Mouse (Mus musculus) liver, adult 2 months (tissue): ENCODE results near the gene Telo2. TPM values are rescaled to one million over a fixed set of nuclear protein-coding genes. Genes with fewer than 3 reads are reported as not detected.
A peak's percentile ranks its signal among the peaks of the same experiment; 100 is the strongest.

ENCODE experiments used
- DNase-seq: peaks from one replicate; pipeline ENCODE4 v3.0.0-alpha.2; 2011; ENCODE audit warnings: low read depth, low spot score; ENCODE audit errors: extremely low read depth
- H3K27ac ChIP-seq: fragments of 200-500 bp; replicated peaks from 2 replicates; pipeline ENCODE4 v1.5.1; 2012; ENCODE audit warnings: low read depth, mild to moderate bottlenecking, control low read depth, inconsistent platforms, low read length; ENCODE audit not compliant: insufficient read depth
- H3K27me3 ChIP-seq: fragments of 200-500 bp; 2 replicates; pipeline ENCODE4 v1.6.1; 2012; ENCODE audit warnings: mild to moderate bottlenecking, moderate library complexity, low read length, inconsistent platforms; ENCODE audit not compliant: control insufficient read depth, insufficient read depth
- H3K36me3 ChIP-seq: fragments of 200-500 bp; 2 replicates; pipeline ENCODE4 v1.6.1; 2012; ENCODE audit warnings: low read length, inconsistent platforms; ENCODE audit not compliant: control insufficient read depth, insufficient read depth
- H3K4me1 ChIP-seq: fragments of 200-500 bp; 2 replicates; pipeline ENCODE4 v1.6.1; 2011; ENCODE audit warnings: low read length; ENCODE audit not compliant: control insufficient read depth, insufficient read depth
- H3K4me3 ChIP-seq: fragments of 200-500 bp; 2 replicates; pipeline ENCODE4 v1.5.1; 2011; ENCODE audit warnings: low read depth, mild to moderate bottlenecking, control low read depth, low read length, moderate library complexity; ENCODE audit not compliant: insufficient read depth
- H3K79me2 ChIP-seq: fragments of 200-500 bp; 2 replicates; pipeline ENCODE4 v1.6.1; 2012; ENCODE audit warnings: inconsistent platforms, mild to moderate bottlenecking, low read length, moderate library complexity; ENCODE audit not compliant: control insufficient read depth, insufficient read depth
- H3K9ac ChIP-seq: fragments of 200-500 bp; 2 replicates; pipeline ENCODE4 v1.6.1; 2012; ENCODE audit warnings: low read depth, mild to moderate bottlenecking, control low read depth, inconsistent platforms, low read length
- CTCF ChIP-seq: fragments of 200-500 bp; IDR thresholded peaks from 2 replicates; pipeline ENCODE4 v1.5.1; 2011; ENCODE audit warnings: low read depth, low read length, control low read depth
- POLR2A ChIP-seq: fragments of 200-500 bp; IDR thresholded peaks from 2 replicates; pipeline ENCODE4 v1.6.1; 2011; ENCODE audit warnings: low read length, control low read depth; ENCODE audit not compliant: insufficient read depth; ENCODE audit errors: extremely low read depth
- WGBS: fragments of 180-500 bp; shearing (Covaris S2); methylation state at CpG from one replicate; pipeline ENCODE4 v1.1.7; 2018; 5-methylcytosine and 5-hydroxymethylcytosine counted together
- polyA plus RNA-seq: library from polyadenylated mRNA; depleted of rRNA; stranded (reverse); fragments of >200 nt; gene quantifications from 2 replicates; pipeline ENCODE4 v1.2.3, GENCODE M21; 2012
- total RNA-seq: library from RNA; depleted of rRNA; stranded (reverse); fragments of >200 nt; gene quantifications from 2 replicates; pipeline ENCODE4 v1.2.3, GENCODE M21; 2014

The Telo2 gene
- total and polyA plus RNA-seq, 2 experiments: 3.2 to 7.3 TPM

GRCm38 (mm10) chr17:25082887-25083286 is 32.9 kb downstream of the Telo2 start:
- no peaks in the 10 kb centered on the region for H3K4me1 ChIP-seq
- H3K27me3 ChIP-seq: no peaks in the 10 kb centered on the region
- WGBS: 73% methylated on average over 3 of the region's 3 CpGs
- 0 out of 2 replicates have a peak overlapping the region, but pooled peaks have one; percentile 17 for H3K9ac ChIP-seq
- H3K79me2 ChIP-seq: no peaks in the 10 kb centered on the region
- no peak overlapping the region for H3K4me3 ChIP-seq
- no peaks in the 10 kb centered on the region for H3K36me3 ChIP-seq
- no peak for DNase-seq
- peak overlapping the region; percentile 50 for H3K27ac ChIP-seq
- TF ChIP-seq CTCF (no peak), POLR2A (no peak)

- 67% methylated on average over 14 of the region's 14 CpGs for WGBS
- Histone ChIP-seq H3K4me1 (no peaks in the 10 kb centered on the region), H3K36me3 (no peaks in the 10 kb centered on the region), H3K9ac (no peak overlapping the region; the same call in 1 of the 2 replicates), H3K79me2 (no peaks in the 10 kb centered on the region), H3K27ac (peak overlapping the region; percentile 55), H3K27me3 (no peaks in the 10 kb centered on the region), H3K4me3 (peak overlapping the region; percentile 5; the same call in 1 of the 2 replicates)
- peak; percentile 45 for DNase-seq
- TF ChIP-seq POLR2A: 0 out of 2 replicates have a peak, but pooled peaks have one; percentile 19
- 0 out of 2 replicates have a peak, but pooled peaks have one; percentile 12 for TF ChIP-seq CTCF
Observed at GRCm38 (mm10) chr17:25082081-25082847, 33.5 kb downstream of the Telo2 start.

GRCm38 (mm10) chr17:25080960-25081381 is 34.8 kb downstream of the Telo2 start:
- peak overlapping the region; percentile 80 for H3K27ac ChIP-seq
- no peaks in the 10 kb centered on the region for H3K79me2 ChIP-seq
- H3K36me3 ChIP-seq: no peaks in the 10 kb centered on the region
- 68% methylated on average over 11 of the region's 11 CpGs for WGBS
- TF ChIP-seq POLR2A (peak; percentile 50; the same call in 1 of the 2 replicates), CTCF (no peak)
- H3K9ac ChIP-seq: peak overlapping the region; percentile 69
- DNase-seq: peak; percentile 48
- peak overlapping the region; percentile 72 for H3K4me3 ChIP-seq
- H3K4me1 ChIP-seq: no peaks in the 10 kb centered on the region
- H3K27me3 ChIP-seq: no peaks in the 10 kb centered on the region

- TF ChIP-seq POLR2A (no peak), CTCF (no peak)
- H3K4me1 ChIP-seq: no peaks in the 10 kb centered on the region
- no peaks in the 10 kb centered on the region for H3K36me3 ChIP-seq
- H3K27ac ChIP-seq: peak overlapping the region; percentile 80
- peak overlapping the region; percentile 72 for H3K4me3 ChIP-seq
- 76% methylated on average over 13 of the region's 13 CpGs for WGBS
- H3K79me2 ChIP-seq: no peaks in the 10 kb centered on the region
- DNase-seq: no peak
- H3K27me3 ChIP-seq: no peaks in the 10 kb centered on the region
- H3K9ac ChIP-seq: peak overlapping the region; percentile 69
Observed at GRCm38 (mm10) chr17:25080210-25080609, 35.6 kb downstream of the Telo2 start.

GRCm38 (mm10) chr17:25077771-25078372 is 37.9 kb downstream of the Telo2 start:
- no peaks in the 10 kb centered on the region for H3K27me3 ChIP-seq
- no peaks in the 10 kb centered on the region for H3K79me2 ChIP-seq
- H3K27ac ChIP-seq: peak overlapping the region; percentile 26; the same call in 1 of the 2 replicates
- 58% methylated on average over 13 of the region's 13 CpGs for WGBS
- H3K4me1 ChIP-seq: no peaks in the 10 kb centered on the region
- no peaks in the 10 kb centered on the region for H3K36me3 ChIP-seq
- peak overlapping the region; percentile 43 for H3K4me3 ChIP-seq
- H3K9ac ChIP-seq: peak overlapping the region; percentile 36
- TF ChIP-seq POLR2A: no peak
- TF ChIP-seq CTCF: no peak
- no peak for DNase-seq
